Mouse (Mus musculus) neural tube, embryonic 11.5 days (tissue): Measurements from ENCODE around the gene Papolg. TPM values are rescaled to one million over a fixed set of nuclear protein-coding genes. Genes with fewer than 3 reads are reported as not detected.

Experiments
- ATAC-seq: fragments of 200-750 bp; cut with Nextera tagmentation; 2 replicates; pipeline ENCODE4 v1.8.0; 2017; ENCODE audit warnings: moderate number of reproducible peaks, mild to moderate bottlenecking, moderate TSS enrichment, moderate library complexity; ENCODE audit not compliant: insufficient read depth, low FRiP score, low TSS enrichment
- DNase-seq: peaks from one replicate; pipeline ENCODE4 v3.0.0-alpha.2; 2015; ENCODE audit warnings: low spot score
- H3K27ac ChIP-seq: fragments of 300-500 bp; sonication (generic); 2 replicates; pipeline ENCODE4 v1.5.1; 2014; ENCODE audit warnings: low read depth, mild to moderate bottlenecking, low read length
- H3K27me3 ChIP-seq: fragments of 300-500 bp; sonication (generic); 2 replicates; pipeline ENCODE4 v1.6.1; 2014; ENCODE audit warnings: mild to moderate bottlenecking, low read length, mixed read lengths; ENCODE audit not compliant: control insufficient read depth, insufficient read depth
- H3K36me3 ChIP-seq: fragments of 300-500 bp; sonication (generic); 2 replicates; pipeline ENCODE4 v1.6.1; 2014; ENCODE audit warnings: mild to moderate bottlenecking, low read length, moderate library complexity, mixed read lengths; ENCODE audit not compliant: control insufficient read depth, insufficient read depth
- H3K4me1 ChIP-seq: fragments of 300-500 bp; sonication (generic); 2 replicates; pipeline ENCODE4 v1.6.1; 2014; ENCODE audit warnings: low read length, mixed read lengths; ENCODE audit not compliant: control insufficient read depth, insufficient read depth
- H3K4me2 ChIP-seq: fragments of 300-500 bp; sonication (generic); 2 replicates; pipeline ENCODE4 v1.6.1; 2014; ENCODE audit warnings: low read depth, mild to moderate bottlenecking, moderate library complexity
- H3K4me3 ChIP-seq: fragments of 300-500 bp; sonication (generic); 2 replicates; pipeline ENCODE4 v1.5.1; 2014; ENCODE audit warnings: low read depth, low read length
- H3K9ac ChIP-seq: fragments of 300-500 bp; sonication (generic); 2 replicates; pipeline ENCODE4 v1.6.1; 2014; ENCODE audit warnings: mild to moderate bottlenecking, low read length
- H3K9me3 ChIP-seq: fragments of 300-500 bp; sonication (generic); 2 replicates; pipeline ENCODE4 v1.6.1; 2016; ENCODE audit warnings: low read length; ENCODE audit not compliant: control insufficient read depth
- WGBS: fragments of 180-500 bp; shearing (Covaris S2); extraction: QIAGEN DNeasy Blood & Tissue Kit; methylation state at CpG from one replicate; pipeline ENCODE4 v1.1.7; 2014; 5-methylcytosine and 5-hydroxymethylcytosine counted together
- polyA plus RNA-seq: library from polyadenylated mRNA; unstranded; fragments of >200 nt; fragmentation: Nextera tagmentation; extraction: Ambion mirVana; gene quantifications from 2 replicates; pipeline ENCODE4 v1.2.1, GENCODE M21; 2014

Gene Papolg
- polyA plus RNA-seq, 1 experiment from 2014 or later, result 27.7 TPM

- Histone ChIP-seq H3K4me2 (no peak overlapping the region), H3K4me3 (no peak overlapping the region), H3K9ac (no peak overlapping the region), H3K27me3 (no peaks in the 10 kb centered on the region), H3K9me3 (no peaks in the 10 kb centered on the region), H3K36me3 (peaks cover 4% of the 10 kb centered on the region), H3K27ac (no peak overlapping the region), H3K4me1 (no peaks in the 10 kb centered on the region)
- DNase-seq (no peak), ATAC-seq (no peak)
- 86% methylated on average over 7 of the region's 7 CpGs for WGBS
These were observed 38.9 kb downstream of the Papolg start for GRCm38 (mm10) chr11:23856054-23856722.

GRCm38 (mm10) chr11:23855182-23855802 lies 39.8 kb downstream of the Papolg start:
- no peak overlapping the region for H3K4me2 ChIP-seq
- H3K9ac ChIP-seq, result no peak overlapping the region
- H3K36me3 ChIP-seq, result peaks cover 4% of the 10 kb centered on the region
- DNase-seq, result peak; percentile 56
- H3K27me3 ChIP-seq, result no peaks in the 10 kb centered on the region
- H3K9me3 ChIP-seq, result no peaks in the 10 kb centered on the region
- 15% methylated on average over 3 of the region's 3 CpGs for WGBS
- no peaks in the 10 kb centered on the region for H3K4me1 ChIP-seq
- no peak overlapping the region for H3K27ac ChIP-seq
- no peak overlapping the region for H3K4me3 ChIP-seq
- ATAC-seq, result peak; percentile 63; the same call in 1 of the 2 replicates

DNA sequence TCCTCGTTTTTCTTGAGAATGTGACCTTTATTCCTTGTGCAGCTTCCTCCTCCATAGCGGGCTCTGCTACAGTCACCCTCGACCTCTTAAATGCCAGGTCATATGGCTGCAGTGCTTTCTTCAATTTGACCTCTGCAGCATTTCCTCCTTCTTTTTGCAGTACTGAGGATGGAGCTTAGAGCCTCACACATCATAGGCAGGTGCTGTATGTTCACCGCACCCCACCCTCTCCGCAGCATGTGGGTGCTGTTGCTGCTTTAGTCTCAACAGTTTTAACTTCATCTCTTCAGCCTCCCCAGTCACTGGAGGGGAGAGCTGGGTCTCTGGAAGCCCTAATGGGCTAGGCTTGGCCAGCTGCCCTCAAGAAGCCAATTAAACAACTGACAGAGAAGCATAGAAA lies 41.7 kb downstream of the Papolg start:
- H3K27me3 ChIP-seq, result no peaks in the 10 kb centered on the region
- H3K9me3 ChIP-seq, result no peaks in the 10 kb centered on the region
- no peak overlapping the region for H3K4me2 ChIP-seq
- no peak for DNase-seq
- no peaks in the 10 kb centered on the region for H3K4me1 ChIP-seq
- no peak overlapping the region for H3K9ac ChIP-seq
- no peak overlapping the region for H3K27ac ChIP-seq
- peaks cover 4% of the 10 kb centered on the region; the same call in 1 of the 2 replicates for H3K36me3 ChIP-seq
- WGBS, result 87% methylated on average over 5 of the region's 5 CpGs
- ATAC-seq, result no peak
- H3K4me3 ChIP-seq, result no peak overlapping the region

DNA sequence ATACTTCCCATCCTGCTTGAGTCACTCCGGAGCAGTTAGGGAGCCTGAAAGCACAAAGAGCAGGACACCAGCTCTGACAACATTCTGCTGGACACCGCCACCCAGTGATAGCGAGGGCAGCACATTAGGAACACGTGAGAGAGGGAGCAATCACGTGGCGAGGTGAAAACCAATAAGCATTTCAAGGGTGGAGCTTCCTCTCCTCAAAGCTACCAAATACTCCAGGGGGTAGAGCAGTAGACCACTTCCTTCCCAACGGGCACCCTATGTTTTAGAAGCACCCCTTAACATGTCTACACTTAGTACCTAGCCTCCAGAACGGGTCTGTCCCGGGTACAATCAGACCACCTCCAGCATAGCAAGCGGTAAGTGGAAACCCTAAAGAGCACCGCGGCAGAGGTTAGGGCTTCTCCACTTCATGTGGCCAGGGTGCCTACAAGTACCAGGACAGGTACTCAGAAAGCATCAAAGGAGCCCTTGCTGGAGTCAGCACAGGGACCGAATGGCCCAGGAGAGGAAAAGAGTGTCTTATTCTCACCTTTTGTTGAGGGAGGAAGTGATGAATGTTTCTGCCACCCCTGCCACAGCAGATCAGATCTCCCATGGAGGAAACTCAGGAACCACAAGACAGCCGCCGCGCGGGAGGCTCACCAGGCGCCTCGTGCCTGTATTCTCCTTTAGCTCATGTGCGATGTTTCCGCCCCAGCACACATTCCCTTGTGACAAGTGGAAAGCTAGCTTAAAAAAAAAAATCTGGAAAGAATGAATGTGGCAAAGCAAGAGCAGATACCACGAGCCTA lies 48.8 kb downstream of the Papolg start:
- no peak overlapping the region for H3K4me2 ChIP-seq
- no peaks in the 10 kb centered on the region for H3K27me3 ChIP-seq
- H3K36me3 ChIP-seq, result no peaks in the 10 kb centered on the region
- no peak overlapping the region for H3K27ac ChIP-seq
- ATAC-seq, result no peak
- 70% methylated on average over 22 of the region's 22 CpGs for WGBS
- no peaks in the 10 kb centered on the region for H3K9me3 ChIP-seq
- H3K9ac ChIP-seq, result no peak overlapping the region
- no peak for DNase-seq
- H3K4me1 ChIP-seq, result no peaks in the 10 kb centered on the region
- H3K4me3 ChIP-seq, result no peak overlapping the region

DNA sequence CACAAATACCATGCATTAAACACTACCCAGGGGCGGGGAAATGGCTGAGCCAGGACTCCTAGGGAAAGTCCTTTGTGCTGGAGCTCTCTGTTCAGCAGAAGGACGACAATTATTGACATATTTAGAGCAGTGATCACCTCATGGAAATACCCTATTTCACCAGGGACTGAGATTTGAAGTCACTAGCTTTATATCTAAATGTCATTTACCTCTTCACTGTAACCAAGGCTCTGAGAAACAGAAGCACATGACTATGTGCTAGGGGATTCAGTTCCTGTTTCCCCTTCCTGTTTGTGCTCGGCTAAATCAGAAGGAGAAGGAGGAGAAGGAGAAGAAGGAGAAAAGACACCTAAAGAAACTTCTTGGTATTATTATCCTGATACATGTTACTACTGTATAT lies 71.8 kb downstream of the Papolg start:
- no peak overlapping the region for H3K27ac ChIP-seq
- no peaks in the 10 kb centered on the region for H3K36me3 ChIP-seq
- no peak overlapping the region for H3K4me3 ChIP-seq
- no peaks in the 10 kb centered on the region for H3K9me3 ChIP-seq
- no peak overlapping the region for H3K4me2 ChIP-seq
- 74% methylated on average over 3 of the region's 3 CpGs for WGBS
- H3K4me1 ChIP-seq, result no peaks in the 10 kb centered on the region
- H3K27me3 ChIP-seq, result no peaks in the 10 kb centered on the region
- DNase-seq (no peak), ATAC-seq (no peak)
- H3K9ac ChIP-seq, result no peak overlapping the region

- Histone ChIP-seq H3K36me3 (no peaks in the 10 kb centered on the region), H3K9me3 (no peaks in the 10 kb centered on the region), H3K9ac (no peak overlapping the region), H3K4me3 (no peak overlapping the region), H3K27me3 (no peaks in the 10 kb centered on the region), H3K27ac (no peak overlapping the region), H3K4me2 (no peak overlapping the region), H3K4me1 (no peaks in the 10 kb centered on the region)
- ATAC-seq (no peak), DNase-seq (no peak)
- 94% methylated on average over 2 of the region's 2 CpGs for WGBS
These were observed 73.4 kb downstream of the Papolg start for GRCm38 (mm10) chr11:23821652-23822051.

DNA sequence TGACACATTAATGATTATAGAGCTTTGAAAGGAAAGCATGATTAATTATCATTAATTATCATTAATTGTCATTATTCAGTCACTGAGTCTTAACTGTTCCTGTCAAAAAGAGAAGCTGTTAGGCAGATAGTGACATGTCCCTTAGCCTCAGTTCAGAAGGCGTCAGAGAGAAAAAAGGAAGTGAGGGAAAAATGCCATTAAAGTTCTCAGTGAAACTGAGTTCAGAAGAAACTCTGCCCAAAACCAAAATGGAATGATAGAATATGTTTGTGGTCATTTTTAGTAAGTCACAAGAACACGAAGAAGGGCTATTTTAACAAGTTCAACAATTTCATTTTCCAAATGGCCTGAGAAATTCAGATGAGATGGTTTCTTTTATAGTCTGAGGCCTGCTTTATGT lies 74.1 kb downstream of the Papolg start:
- Histone ChIP-seq H3K27ac (no peak overlapping the region), H3K9ac (no peak overlapping the region), H3K9me3 (no peaks in the 10 kb centered on the region), H3K4me3 (no peak overlapping the region), H3K4me1 (no peaks in the 10 kb centered on the region), H3K36me3 (no peaks in the 10 kb centered on the region), H3K27me3 (no peaks in the 10 kb centered on the region), H3K4me2 (no peak overlapping the region)
- DNase-seq (no peak), ATAC-seq (no peak)
- WGBS, result 71% methylated on average over 2 of the region's 2 CpGs

DNA sequence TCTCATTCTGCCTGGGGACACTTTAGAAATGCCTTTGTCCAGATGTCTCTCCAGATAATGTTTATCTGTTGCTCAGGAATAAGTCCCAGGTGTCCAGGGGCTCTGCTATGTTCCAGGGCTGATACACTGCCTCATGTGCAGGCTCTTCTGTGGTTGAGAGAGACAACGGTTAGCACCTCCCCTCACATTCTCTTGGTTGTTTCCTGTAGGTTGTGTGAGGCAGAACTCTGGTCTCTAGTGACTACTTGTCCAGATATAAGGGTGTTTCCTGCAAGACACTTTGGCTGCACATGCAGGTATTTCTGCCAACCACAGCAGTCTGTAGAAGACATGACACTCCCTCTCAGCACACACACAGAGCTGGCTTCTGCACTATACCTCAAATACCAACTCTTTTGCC lies 76.3 kb downstream of the Papolg start:
- Histone ChIP-seq H3K9me3 (no peaks in the 10 kb centered on the region), H3K9ac (no peak overlapping the region), H3K4me3 (no peak overlapping the region), H3K36me3 (no peaks in the 10 kb centered on the region), H3K27me3 (no peaks in the 10 kb centered on the region), H3K4me1 (no peaks in the 10 kb centered on the region), H3K4me2 (no peak overlapping the region), H3K27ac (no peak overlapping the region)
- DNase-seq, result no peak
- no peak for ATAC-seq
- 96% methylated on average over 1 of the region's 1 CpGs for WGBS
